Mouse (Mus musculus) lung, embryonic 14.5 days (tissue): Measurements from ENCODE around the gene Rbmxl1. TPM values are rescaled to one million over a fixed set of nuclear protein-coding genes. Genes with fewer than 3 reads are reported as not detected.
"Not testable (repeated sequence)": the region's sequence is repeated elsewhere in the genome, so short reads cannot be mapped to it uniquely, and the experiment has no call there.

Experiments
- ATAC-seq: fragments of 200-750 bp; cut with Nextera tagmentation; 2 replicates; pipeline ENCODE4 v1.8.0; 2017; ENCODE audit warnings: mild to moderate bottlenecking, moderate TSS enrichment, moderate library complexity; ENCODE audit not compliant: insufficient read depth
- DNase-seq: peaks from one replicate; pipeline ENCODE4 v3.0.0-alpha.2; 2015
- H3K27ac ChIP-seq: fragments of 300-500 bp; sonication (generic); 2 replicates; pipeline ENCODE4 v1.5.1; 2014; ENCODE audit warnings: low read depth, mild to moderate bottlenecking, moderate library complexity
- H3K27me3 ChIP-seq: fragments of 300-500 bp; sonication (generic); 2 replicates; pipeline ENCODE4 v1.6.1; 2014; ENCODE audit warnings: low read length, control low read depth; ENCODE audit not compliant: insufficient read depth
- H3K36me3 ChIP-seq: fragments of 300-500 bp; sonication (generic); 2 replicates; pipeline ENCODE4 v1.6.1; 2014; ENCODE audit warnings: control low read depth; ENCODE audit not compliant: insufficient read depth
- H3K4me1 ChIP-seq: fragments of 300-500 bp; sonication (generic); 2 replicates; pipeline ENCODE4 v1.6.1; 2014; ENCODE audit warnings: antibody characterized with exemption, control low read depth; ENCODE audit not compliant: insufficient read depth
- H3K4me2 ChIP-seq: fragments of 300-500 bp; sonication (generic); 2 replicates; pipeline ENCODE4 v1.6.1; 2014; ENCODE audit warnings: mild to moderate bottlenecking
- H3K4me3 ChIP-seq: fragments of 300-500 bp; sonication (generic); 2 replicates; pipeline ENCODE4 v1.5.1; 2014; ENCODE audit warnings: low read depth, low read length
- H3K9ac ChIP-seq: fragments of 300-500 bp; sonication (generic); 2 replicates; pipeline ENCODE4 v1.6.1; 2014
- H3K9me3 ChIP-seq: fragments of 300-500 bp; sonication (generic); 2 replicates; pipeline ENCODE4 v1.6.1; 2016; ENCODE audit warnings: low read depth, low read length, control low read depth
- CTCF ChIP-seq: IDR thresholded peaks from 2 replicates; pipeline ENCODE4 v1.5.1; 2016; ENCODE audit warnings: antibody characterized with exemption, low read depth
- WGBS: fragments of 180-500 bp; shearing (Covaris S2); extraction: QIAGEN DNeasy Blood & Tissue Kit; methylation state at CpG from one replicate; pipeline ENCODE4 v1.1.7; 2014; 5-methylcytosine and 5-hydroxymethylcytosine counted together
- polyA plus RNA-seq: library from polyadenylated mRNA; unstranded; fragments of >200 nt; fragmentation: Nextera tagmentation; extraction: Ambion mirVana; gene quantifications from 2 replicates; pipeline ENCODE4 v1.2.1, GENCODE M21; 2014

Gene Rbmxl1
- polyA plus RNA-seq = 290 and 302 TPM in 2 replicates

- under 1% methylated on average over 61 of the region's 70 CpGs for WGBS
- DNase-seq (peak; percentile 97), ATAC-seq (peak; percentile 91)
- Histone ChIP-seq H3K36me3 (peaks cover 23% of the 10 kb centered on the region), H3K4me2 (peak within 1 kb of the TSS; percentile 91), H3K27ac (peak within 1 kb of the TSS; percentile 98), H3K4me1 (no peaks in the 10 kb centered on the region; the same call in 1 of the 2 replicates), H3K4me3 (peak within 1 kb of the TSS; percentile 92), H3K9me3 (no peaks in the 10 kb centered on the region), H3K27me3 (no peaks in the 10 kb centered on the region), H3K9ac (peak within 1 kb of the TSS; percentile 100)
- TF ChIP-seq CTCF = no peak
These were observed at the start of gene Rbmxl1 for GRCm38 (mm10) chr8:78508719-78509272. Rbmxl1 (minus strand) TSS chr8:78508898.

- Histone ChIP-seq H3K36me3 (no peaks in the 10 kb centered on the region), H3K4me2 (no peak overlapping the region), H3K9ac (no peak overlapping the region), H3K4me3 (no peak overlapping the region), H3K27me3 (no peaks in the 10 kb centered on the region), H3K9me3 (no peaks in the 10 kb centered on the region; the same call in 1 of the 2 replicates), H3K27ac (no peak overlapping the region), H3K4me1 (no peaks in the 10 kb centered on the region)
- 80% methylated on average over 11 of the region's 11 CpGs for WGBS
- ATAC-seq = no peak
- no peak for DNase-seq
- TF ChIP-seq CTCF = no peak
These were observed 48.2 kb upstream of the Rbmxl1 start for GRCm38 (mm10) chr8:78556773-78557434.

GRCm38 (mm10) chr8:78555817-78556216 lies 47.1 kb upstream of the Rbmxl1 start:
- Histone ChIP-seq H3K9ac (no peak overlapping the region), H3K4me3 (no peak overlapping the region), H3K27me3 (no peaks in the 10 kb centered on the region), H3K4me1 (no peaks in the 10 kb centered on the region), H3K27ac (no peak overlapping the region), H3K4me2 (no peak overlapping the region), H3K36me3 (no peaks in the 10 kb centered on the region), H3K9me3 (no peaks in the 10 kb centered on the region)
- no peak for ATAC-seq
- no peak for TF ChIP-seq CTCF
- 85% methylated on average over 4 of the region's 4 CpGs for WGBS
- no peak for DNase-seq

GRCm38 (mm10) chr8:78550752-78551134 lies 42.0 kb upstream of the Rbmxl1 start:
- Histone ChIP-seq H3K9ac (no peak overlapping the region), H3K27ac (no peak overlapping the region), H3K4me1 (no peaks in the 10 kb centered on the region), H3K4me3 (no peak overlapping the region), H3K9me3 (no peaks in the 10 kb centered on the region), H3K4me2 (no peak overlapping the region), H3K27me3 (no peaks in the 10 kb centered on the region), H3K36me3 (no peaks in the 10 kb centered on the region; the same call in 1 of the 2 replicates)
- no peak for DNase-seq
- TF ChIP-seq CTCF = no peak
- ATAC-seq = no peak
- WGBS = 76% methylated on average over 2 of the region's 2 CpGs

- WGBS = 53% methylated on average over 10 of the region's 10 CpGs
- Histone ChIP-seq H3K27me3 (no peaks in the 10 kb centered on the region), H3K4me2 (no peak overlapping the region), H3K4me3 (no peak overlapping the region), H3K27ac (no peak overlapping the region), H3K4me1 (no peaks in the 10 kb centered on the region), H3K9me3 (no peaks in the 10 kb centered on the region), H3K9ac (no peak overlapping the region), H3K36me3 (no peaks in the 10 kb centered on the region; the same call in 1 of the 2 replicates)
- ATAC-seq (no peak), DNase-seq (no peak)
- TF ChIP-seq CTCF = no peak
These were observed 41.5 kb upstream of the Rbmxl1 start for GRCm38 (mm10) chr8:78549971-78550751.

GRCm38 (mm10) chr8:78545153-78545817 lies 36.6 kb upstream of the Rbmxl1 start:
- not testable (repeated sequence) for H3K9ac ChIP-seq, H3K27me3 ChIP-seq, H3K27ac ChIP-seq, H3K9me3 ChIP-seq, H3K4me2 ChIP-seq, H3K4me3 ChIP-seq, H3K4me1 ChIP-seq
- H3K36me3 ChIP-seq = peaks cover 14% of the 10 kb centered on the region; the same call in 1 of the 2 replicates
- 27% methylated on average over 6 of the region's 14 CpGs for WGBS
- ATAC-seq (peak; percentile 17; the same call in 1 of the 2 replicates), DNase-seq (peak; percentile 24)
